Mouse (Mus musculus) heart, postnatal 10 days (tissue): ENCODE results near the gene Rnf227. TPM values are rescaled to one million over a fixed set of nuclear protein-coding genes. Genes with fewer than 3 reads are reported as not detected.

Source experiments
- total RNA-seq, 2 experiments: library from RNA; stranded (reverse); gene quantifications; 2 replicates each; pipeline ENCODE4 v1.2.3; 2021

Gene Rnf227
- total RNA-seq, 2 experiments from 2014 or later, result 0.89 to 1.7 TPM

Other genes starting within 250 kb of the Rnf227 start
- gene Per1, start 245.2 kb upstream of the Rnf227 start, total RNA-seq, result 100 to 1,000 TPM in 1 of 2 experiments, 10 to 100 TPM in 1; 61.4 to 101 TPM
- under 1 TPM; 0.17 to 0.34 TPM for gene Hes7, start 220.1 kb upstream of the Rnf227 start, total RNA-seq
- under 1 TPM; 0.42 to 0.60 TPM for gene 9130213A22Rik, start 217.9 kb upstream of the Rnf227 start, total RNA-seq
- gene Aloxe3, start 214.6 kb upstream of the Rnf227 start, total RNA-seq, result not detected
- gene Alox12b, start 183.5 kb upstream of the Rnf227 start, total RNA-seq, result not detected
- gene Alox8, start 142.6 kb upstream of the Rnf227 start, total RNA-seq, result 1 to 10 TPM; 2.0 to 2.2 TPM
- under 1 TPM; 0.41 to 0.60 TPM for gene Gucy2e, start 103.4 kb upstream of the Rnf227 start, total RNA-seq
- 1 to 10 TPM; 5.7 to 8.6 TPM for gene Cntrob, start 16.7 kb upstream of the Rnf227 start, total RNA-seq
- 10 to 100 TPM; 71.8 to 73.7 TPM for gene Trappc1, start 16.5 kb upstream of the Rnf227 start, total RNA-seq
- gene Kcnab3, start 14.2 kb upstream of the Rnf227 start, total RNA-seq, result 1 to 10 TPM in 1 of 2 experiments, under 1 TPM in 1; 0.97 to 1.0 TPM
- gene Chd3, start 28.9 kb downstream of the Rnf227 start, total RNA-seq, result 10 to 100 TPM; 62.0 to 66.7 TPM
- 10 to 100 TPM; 94.1 to 95.0 TPM for gene Naa38, start 55.0 kb downstream of the Rnf227 start, total RNA-seq
- 10 to 100 TPM; 27.5 to 30.2 TPM for gene Cyb5d1, start 55.2 kb downstream of the Rnf227 start, total RNA-seq
- gene Tmem88, start 57.8 kb downstream of the Rnf227 start, total RNA-seq, result 10 to 100 TPM; 53.3 to 54.0 TPM
- gene Kdm6b, start 73.2 kb downstream of the Rnf227 start, total RNA-seq, result 10 to 100 TPM; 48.3 to 52.2 TPM
- under 1 TPM; 0.02 to 0.10 TPM for gene Dnah2, start 208.6 kb downstream of the Rnf227 start, total RNA-seq
- 100 to 1,000 TPM in 1 of 2 experiments, 10 to 100 TPM in 1; 97.6 to 115 TPM for gene Efnb3, start 219.7 kb downstream of the Rnf227 start, total RNA-seq
- gene Wrap53, start 239.8 kb downstream of the Rnf227 start, total RNA-seq, result 1 to 10 TPM; 5.9 to 6.8 TPM
- 10 to 100 TPM; 32.5 to 45.2 TPM for gene Trp53, start 239.9 kb downstream of the Rnf227 start, total RNA-seq